Mouse (Mus musculus) testis, postnatal 14 days (tissue): ENCODE data around the gene Tbrg4.

Experiments
- DNase-seq: peaks from one replicate; pipeline ENCODE4 v3.0.0; 2021; ENCODE audit warnings: low spot score

The Tbrg4 gene

DNA sequence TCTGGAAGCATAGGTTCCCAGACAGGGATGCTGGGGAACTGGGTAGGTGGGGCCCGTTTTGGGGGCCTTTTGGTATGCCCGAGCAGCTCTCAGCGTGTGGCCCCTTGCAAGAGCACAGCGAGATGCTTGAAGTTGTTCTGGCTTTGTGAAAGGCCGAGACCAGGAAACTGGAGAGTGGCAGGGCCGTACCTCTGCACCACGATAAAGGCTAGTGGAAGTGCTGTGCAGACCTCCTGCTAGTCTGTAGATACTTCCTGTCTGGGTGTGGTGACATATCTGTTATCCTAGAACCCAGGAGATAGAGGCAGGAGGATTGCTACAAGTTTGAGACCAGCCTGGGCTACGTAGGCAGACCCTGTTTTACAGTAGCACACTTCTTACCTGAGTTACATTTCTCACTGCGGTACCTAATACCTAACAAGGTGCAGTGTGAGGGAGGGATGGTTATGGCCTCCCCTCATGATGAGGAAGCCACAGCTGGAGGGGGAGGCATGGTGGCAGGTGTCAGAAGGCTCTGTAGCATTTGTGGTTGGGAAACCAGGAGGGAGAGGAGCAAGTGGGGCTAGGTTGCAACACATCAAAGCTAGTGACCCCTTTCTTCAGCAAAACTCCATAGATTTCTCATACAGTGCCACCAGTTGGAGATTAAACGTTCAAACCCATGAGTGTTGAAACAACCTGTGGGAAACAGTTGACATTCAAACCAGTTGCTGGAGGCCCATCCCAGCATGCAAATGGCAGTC lies 34.8 kb downstream of the Tbrg4 start:
- DNase-seq, result no peak

DNA sequence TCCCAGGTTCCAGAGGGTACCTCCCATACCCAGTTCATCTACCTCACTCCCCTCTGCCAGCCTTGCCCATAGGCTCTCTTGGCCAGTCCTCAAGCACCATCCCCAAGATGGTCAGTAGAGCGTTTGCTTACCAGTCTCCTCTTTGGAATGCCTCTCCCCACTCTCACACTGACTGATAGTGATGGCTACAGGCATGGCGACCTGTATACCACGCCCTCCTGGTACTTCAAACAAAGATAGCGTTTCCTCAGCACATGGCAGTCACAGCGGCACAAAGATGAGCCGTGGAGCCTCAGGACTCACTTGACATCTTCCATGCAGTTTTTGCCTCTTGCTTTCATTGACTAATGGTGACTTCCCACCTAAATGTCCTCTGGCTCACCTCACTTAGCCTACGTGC lies 36.0 kb downstream of the Tbrg4 start:
- DNase-seq, result no peak

DNA sequence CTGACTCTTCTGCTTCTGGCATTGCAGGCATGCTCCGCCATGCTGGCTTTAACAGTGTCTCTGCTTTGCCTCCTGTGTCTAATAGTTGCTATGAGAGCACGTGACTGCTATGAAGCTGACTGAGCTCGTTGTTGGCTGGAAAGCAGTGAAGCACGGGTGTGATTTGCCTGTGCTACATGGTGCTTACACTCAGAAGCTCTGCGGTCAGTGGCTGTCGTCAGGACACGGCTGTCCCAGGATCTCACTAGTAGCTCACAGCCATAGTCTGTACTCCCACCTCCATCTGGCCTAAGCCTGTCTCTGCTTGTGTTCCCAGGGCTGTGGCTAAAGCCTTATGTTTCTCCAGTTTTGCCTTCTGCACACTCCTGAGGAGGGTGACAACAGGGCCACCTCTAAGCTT lies 37.6 kb downstream of the Tbrg4 start:
- DNase-seq, result no peak

DNA sequence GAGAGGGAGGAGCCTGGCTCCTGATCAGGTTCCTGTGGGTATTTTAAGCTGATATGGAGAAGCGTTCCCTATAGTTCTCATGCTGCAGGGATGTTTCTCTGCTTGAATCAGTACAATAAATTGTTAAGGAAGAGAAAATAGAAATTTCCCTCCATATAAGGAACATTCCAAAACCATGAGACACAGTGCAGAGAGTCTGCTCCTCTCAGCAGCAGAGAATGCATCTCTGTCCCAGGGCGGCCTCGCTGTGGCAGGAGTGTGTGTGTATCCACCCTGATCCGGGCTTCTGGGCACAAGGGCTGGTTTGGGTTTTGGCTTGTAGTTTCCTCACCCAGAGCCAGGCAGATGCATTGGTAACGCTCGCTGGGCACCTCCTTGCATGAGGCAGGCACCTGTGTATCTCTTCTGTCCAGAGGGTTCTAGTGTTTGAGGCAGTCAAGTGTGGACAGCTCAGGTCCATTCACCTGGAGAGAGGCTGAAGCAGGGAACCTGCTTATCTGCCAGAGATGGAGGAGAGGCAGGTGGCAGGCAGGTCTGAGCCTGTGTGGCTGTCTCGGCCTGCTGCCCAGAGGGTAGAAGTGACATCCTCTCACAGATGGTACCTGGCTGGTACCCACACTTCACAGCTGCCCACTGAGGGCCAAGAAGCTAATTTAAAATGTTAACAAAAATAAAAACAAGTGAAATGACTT lies 38.5 kb downstream of the Tbrg4 start:
- DNase-seq, result no peak

DNA sequence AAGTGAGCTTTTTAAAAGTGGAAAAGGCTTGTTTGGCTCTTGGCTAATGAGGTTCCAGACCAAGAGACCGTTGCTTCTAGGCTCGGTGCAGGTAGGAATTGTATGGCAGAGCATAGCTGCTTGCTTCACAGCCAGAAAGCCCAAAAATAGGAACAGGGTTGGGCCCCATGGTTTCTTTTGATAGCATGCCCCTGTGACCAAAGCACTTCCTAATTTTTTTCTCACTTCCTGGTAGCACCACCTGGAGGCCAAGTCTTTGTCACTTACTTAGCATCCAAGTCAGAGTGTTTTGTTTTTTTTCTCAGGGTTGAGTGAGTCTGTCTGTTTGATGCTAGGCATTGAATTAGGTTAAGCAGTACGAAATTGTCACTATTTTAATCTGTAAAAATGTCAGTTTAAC lies 39.2 kb downstream of the Tbrg4 start:
- DNase-seq, result no peak

DNA sequence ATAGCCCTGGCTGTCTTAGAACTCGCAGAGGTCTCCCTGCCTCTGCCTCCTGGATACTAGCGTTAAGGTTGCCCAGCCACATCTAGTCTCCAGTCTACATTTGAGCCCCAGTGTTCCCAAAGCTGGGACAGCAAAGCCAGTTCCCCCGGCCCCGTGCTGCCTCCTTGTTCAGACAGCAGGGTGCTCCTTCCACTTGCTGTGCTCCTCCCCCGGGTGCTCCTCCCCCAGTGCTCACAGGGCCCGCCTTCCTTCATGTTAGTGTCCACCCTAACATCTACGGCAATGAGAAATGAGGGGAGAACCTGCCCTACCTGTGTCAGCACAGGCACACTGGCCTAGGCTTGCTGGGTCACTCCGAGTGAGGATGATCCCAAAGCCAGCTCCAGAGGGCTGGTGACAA lies 40.1 kb downstream of the Tbrg4 start:
- no peak for DNase-seq

DNA sequence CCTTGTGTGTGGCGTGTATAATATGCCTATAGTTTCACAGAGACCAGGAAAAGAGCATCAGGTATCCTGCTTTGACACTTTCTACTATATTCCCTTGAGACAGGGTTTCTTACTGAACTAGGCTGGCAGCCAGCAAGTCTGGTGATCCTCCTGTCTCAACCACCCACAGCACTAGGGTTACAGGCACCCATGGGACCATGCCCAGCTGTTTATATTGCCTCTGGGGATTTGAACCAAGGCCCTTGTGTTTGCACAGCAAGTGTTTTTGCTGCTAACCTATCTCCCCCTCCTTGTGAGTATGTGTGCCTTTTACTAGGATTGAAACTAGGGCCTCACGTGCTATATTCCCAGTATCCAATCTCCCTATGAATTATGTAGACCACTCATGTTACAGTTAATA lies 44.3 kb downstream of the Tbrg4 start:
- no peak for DNase-seq

DNA sequence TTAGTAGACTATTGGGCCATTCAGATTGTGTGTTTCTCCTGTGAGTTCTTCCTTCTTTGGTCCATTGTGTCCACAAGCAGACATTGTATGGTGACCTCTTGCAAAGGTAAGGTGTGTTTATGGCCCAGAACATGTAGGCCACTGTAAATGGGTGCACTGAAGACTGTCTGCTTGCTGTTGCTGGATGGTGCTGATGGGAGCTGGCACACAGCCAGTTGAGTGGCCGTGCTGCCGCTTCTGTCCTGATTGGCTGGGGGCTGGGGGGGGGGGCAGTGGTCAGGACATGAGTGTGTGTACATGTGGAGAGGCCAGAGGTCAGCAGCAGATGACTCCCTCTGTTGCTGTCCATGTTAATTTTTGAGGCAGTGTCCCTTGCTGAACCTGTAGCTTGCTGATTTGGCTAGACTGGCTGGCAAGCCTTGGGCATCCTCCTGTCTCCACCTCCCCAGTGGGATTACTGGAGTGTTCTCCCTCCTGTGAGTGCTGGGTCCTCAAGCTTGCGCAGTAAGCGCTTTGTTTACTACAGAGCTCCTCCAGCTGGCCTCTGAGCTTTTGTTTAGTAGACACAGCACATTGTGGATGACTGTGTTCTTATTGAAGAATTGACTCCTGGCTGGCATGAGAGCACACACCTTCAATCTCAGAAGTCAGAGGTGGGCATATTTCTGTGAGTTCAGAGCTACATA lies 45.7 kb downstream of the Tbrg4 start:
- DNase-seq, result no peak

DNA sequence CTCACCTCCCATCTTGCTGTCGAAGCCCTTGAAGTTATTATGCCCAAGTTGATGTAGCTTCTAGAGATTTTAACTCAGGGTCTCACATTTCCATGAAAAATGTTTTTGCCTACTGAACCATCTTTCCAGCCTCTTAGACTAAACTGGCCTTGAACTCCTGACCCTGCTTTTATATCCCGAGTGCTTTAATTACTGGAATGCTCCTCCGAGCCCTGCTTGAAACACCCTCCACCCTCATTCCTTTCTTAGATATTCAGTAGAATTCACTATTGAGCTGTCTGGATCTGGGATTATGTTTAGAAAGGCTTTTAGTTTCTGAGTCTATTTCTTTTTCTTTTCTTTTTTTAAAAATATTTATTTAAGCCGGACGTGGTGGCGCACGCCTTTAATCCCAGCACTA lies 46.5 kb downstream of the Tbrg4 start:
- DNase-seq, result no peak

DNA sequence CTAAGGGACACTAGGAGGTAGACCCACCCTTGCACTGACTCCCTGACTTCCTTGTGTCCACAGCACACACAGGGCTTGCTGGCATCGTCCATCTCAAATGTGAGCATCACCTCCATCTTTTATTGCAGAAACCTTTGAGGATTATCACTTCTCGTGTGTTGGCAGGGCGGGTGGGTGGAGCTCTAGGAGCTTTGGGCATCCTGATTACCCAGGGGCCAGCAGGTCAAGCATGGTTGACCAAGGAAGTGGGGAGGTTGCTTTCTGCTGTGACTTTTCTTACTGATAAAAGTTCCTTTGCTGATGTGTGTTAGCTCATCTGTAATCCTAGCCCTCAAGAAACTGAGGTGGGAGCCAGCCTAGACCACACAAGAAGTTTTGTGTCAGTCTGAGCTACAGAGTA lies 49.7 kb downstream of the Tbrg4 start:
- no peak for DNase-seq

DNA sequence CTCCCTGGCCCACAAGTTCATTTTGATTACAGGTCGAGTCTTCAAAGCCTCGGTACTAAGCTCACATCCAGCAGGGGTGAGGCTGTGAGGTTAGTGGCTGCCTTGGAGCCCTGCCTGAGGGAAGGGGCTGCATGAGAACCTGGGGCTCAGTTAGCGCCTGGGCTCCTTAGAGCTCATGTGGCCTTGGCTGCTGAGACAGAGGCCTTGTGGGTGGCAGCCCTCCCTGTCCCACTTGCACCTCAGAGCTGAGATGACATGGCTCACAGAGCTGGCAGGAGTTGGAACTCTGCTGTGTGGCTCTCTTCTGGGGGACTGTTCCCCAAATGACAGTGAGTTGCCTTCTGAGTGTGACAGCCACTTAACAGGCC lies 56.5 kb downstream of the Tbrg4 start:
- no peak for DNase-seq

DNA sequence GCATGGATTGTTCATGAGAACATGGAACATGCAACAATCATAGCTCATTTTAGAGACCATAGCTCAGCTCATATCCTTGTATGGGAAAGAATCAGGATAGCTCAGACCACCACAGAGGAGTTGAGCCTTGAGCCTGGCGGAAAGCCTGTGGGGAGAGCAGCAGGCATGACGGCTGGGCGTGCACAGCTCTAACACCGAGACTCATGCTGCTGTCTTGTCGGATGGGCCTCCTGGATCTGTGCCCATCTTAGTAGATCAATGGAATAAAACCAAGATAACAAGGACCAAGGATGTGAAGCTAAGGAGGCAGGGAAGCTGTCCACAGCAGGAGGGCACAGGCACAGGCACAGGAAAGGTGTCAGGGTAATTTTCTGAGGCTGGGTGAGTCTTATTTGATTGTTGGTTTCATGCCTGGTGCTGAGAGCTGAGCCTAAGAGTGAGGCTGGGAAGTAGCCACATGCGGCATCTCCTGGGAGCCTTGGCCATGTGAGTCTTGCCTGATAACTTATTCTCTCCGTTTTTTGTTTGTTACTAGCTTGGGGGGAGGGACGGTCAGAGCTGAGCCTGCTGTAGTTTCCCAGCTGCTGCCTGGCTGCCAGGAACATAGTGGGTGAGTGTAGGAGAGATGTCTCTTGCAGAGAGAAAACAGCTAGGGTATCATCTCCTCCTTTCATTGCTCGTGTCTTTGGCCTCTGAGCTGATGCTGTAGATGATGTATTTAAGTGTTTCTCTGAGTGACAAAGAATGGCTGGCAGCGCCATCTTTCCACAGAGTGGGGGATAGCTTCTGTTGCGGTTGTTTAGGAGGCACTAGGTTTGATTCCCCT lies 57.1 kb downstream of the Tbrg4 start:
- DNase-seq, result no peak

DNA sequence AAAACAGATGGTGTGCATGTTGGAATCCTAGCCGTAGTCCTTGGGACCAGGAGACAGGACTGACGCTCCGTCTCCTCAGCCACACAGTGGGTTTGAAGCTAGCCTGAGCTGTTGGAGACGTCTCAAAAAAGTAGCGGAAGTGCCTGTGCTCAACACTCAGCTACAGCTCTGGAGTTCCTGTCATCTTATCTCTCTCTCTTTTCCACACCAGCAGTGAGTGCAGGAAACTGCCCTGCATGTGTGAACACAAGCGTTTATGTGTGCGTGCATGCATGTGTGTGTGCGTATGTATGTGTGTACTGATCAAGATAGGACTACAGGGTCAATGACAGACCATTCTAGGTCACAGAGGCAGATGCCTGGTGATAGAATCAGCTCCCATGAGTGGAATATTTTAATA lies 57.9 kb downstream of the Tbrg4 start:
- no peak for DNase-seq

DNA sequence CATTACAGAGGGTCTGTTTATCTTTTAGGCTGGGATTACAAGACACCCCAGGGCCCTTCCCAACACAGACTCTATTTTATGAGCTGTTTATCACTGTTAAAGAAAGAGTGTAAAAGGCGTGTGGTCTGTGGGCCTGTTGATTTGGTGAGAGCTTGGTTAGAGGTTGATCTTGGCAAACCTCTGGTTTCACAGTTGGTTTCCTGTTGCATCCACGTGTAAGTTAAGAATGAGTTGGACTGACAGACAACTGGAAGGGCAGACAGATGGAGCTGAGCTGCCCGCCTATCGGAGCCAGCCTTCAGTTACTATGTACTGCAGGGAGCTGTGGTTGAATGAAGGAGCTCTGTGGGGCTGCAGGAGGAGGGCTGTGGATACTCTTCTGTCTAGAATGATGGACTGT lies 59.4 kb downstream of the Tbrg4 start:
- no peak for DNase-seq
